Mouse (Mus musculus): Measurements from ENCODE around the gene Ezr. TPM values are rescaled to one million over a fixed set of nuclear protein-coding genes. Genes with fewer than 3 reads are reported as not detected.

Gene Ezr
- polyA plus RNA-seq, 1 experiment from 2014 or later = 59.1 TPM

DNA sequence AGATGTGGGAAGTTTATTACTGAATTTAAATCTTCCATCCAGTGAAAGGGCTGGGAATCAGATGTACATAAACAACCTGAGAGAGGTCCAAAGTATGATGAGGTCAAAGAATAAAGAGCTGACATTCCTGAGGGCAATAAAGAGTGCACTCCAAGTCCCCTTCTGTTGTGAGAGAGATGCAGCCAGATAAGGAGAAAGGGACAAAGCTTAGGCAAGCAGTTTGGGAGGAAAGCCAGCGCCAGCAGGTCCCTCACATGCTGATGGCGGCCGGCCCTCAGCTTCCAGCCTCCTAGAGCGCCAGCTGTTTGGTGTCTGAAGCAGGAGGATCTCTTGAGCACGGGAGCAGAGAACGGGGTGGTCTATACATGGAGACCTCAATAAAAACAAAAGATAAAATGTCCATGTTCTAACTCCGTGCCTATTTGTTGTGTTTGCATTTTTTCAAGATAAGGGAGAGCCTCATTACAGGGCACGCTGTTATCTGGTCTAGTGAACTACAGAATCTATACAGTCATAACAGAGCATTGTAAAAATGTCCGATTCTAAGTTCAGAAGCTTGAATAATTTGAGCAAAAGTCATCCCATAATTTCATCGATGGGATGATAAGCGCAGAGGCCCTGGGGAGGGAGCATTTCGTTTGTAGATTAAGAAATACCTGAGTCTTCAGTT is 15.9 kb upstream of the Ezr start:
- Histone ChIP-seq H3K27ac (replicated peaks; ENCODE audit: low read depth, low read length) (no peak overlapping the region), H3K36me3 (ENCODE audit: control insufficient read depth, insufficient read depth, low read length) (no peaks in the 10 kb centered on the region), H3K9me3 (ENCODE audit: control insufficient read depth, low read length) (peaks cover 6% of the 10 kb centered on the region; the same call in 1 of the 2 replicates), H3K4me3 (ENCODE audit: low read depth, low read length) (no peak overlapping the region), H3K4me1 (ENCODE audit: control insufficient read depth, insufficient read depth, low read length) (0 out of 2 replicates have a peak, but pooled peaks cover 3% of the 10 kb centered on the region), H3K27me3 (replicated peaks; ENCODE audit: control insufficient read depth, insufficient read depth, low read length) (no peaks in the 10 kb centered on the region), H3K4me2 (ENCODE audit: low read depth, low read length) (no peak overlapping the region), H3K9ac (ENCODE audit: low read depth, low read length) (no peak overlapping the region)
- WGBS = 83% methylated on average over 12 of the region's 12 CpGs
- ATAC-seq (ENCODE audit: low read depth) (no peak), DNase-seq (ENCODE audit: low spot score) (no peak)

DNA sequence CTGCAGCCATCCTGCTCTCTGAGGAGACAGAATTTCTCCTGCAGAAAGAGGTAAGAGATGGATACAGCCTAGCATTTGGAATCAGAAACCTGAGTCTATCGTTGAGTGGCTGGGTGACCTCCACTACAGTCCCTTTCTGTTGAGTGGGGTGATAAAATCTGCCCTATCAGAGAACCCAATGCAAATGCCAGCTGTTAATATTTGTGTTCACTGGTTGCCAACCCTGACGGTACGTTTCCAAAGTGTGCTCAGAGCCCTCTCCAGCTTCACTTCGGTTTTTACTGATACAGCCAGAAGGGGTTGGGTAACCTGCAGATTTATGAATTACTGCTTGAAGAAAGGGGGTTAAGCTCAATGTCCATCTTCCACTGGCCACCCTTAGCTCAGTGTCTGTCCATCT is 14.9 kb upstream of the Ezr start:
- DNase-seq (ENCODE audit: low spot score) = no peak
- no peak overlapping the region for H3K27ac ChIP-seq (replicated peaks; ENCODE audit: low read depth, low read length)
- no peaks in the 10 kb centered on the region for H3K27me3 ChIP-seq (replicated peaks; ENCODE audit: control insufficient read depth, insufficient read depth, low read length)
- no peak for ATAC-seq (ENCODE audit: low read depth)
- H3K9me3 ChIP-seq (ENCODE audit: control insufficient read depth, low read length) = peaks cover 6% of the 10 kb centered on the region; the same call in 1 of the 2 replicates
- WGBS = 74% methylated on average over 4 of the region's 4 CpGs
- H3K4me1 ChIP-seq (ENCODE audit: control insufficient read depth, insufficient read depth, low read length) = 0 out of 2 replicates have a peak, but pooled peaks cover 3% of the 10 kb centered on the region
- no peaks in the 10 kb centered on the region for H3K36me3 ChIP-seq (ENCODE audit: control insufficient read depth, insufficient read depth, low read length)
- H3K4me2 ChIP-seq (ENCODE audit: low read depth, low read length) = no peak overlapping the region
- no peak overlapping the region for H3K4me3 ChIP-seq (ENCODE audit: low read depth, low read length)
- H3K9ac ChIP-seq (ENCODE audit: low read depth, low read length) = no peak overlapping the region

DNA sequence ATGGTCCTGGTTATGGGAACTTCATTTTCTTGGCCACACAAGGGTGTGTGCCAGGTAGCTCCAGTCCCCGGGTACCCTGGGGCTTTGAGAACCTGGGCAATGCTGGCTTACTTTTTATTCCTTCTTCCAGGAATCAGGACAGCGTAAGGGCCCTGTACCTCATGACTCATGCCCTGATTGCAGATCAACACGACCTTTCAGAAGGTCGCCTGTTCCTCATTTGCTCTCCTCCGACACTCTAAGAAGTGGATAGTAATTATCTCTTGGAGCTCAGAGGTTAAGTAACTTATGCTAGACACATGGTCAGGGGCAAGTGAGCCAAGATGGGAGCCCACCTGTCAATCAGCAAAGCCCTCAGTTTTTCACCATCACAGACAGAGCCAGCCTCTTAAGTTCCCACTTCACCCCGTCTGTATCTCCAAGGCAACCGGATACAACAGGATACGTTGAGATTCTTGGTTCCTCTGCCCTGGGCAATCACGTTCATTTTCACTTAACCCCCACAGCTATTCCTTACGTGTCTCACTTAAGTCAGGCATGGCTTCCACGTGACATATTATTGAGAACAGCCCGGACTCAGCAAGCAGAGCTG is 11.7 kb upstream of the Ezr start:
- no peak for DNase-seq (ENCODE audit: low spot score)
- H3K27ac ChIP-seq (replicated peaks; ENCODE audit: low read depth, low read length) = no peak overlapping the region

DNA sequence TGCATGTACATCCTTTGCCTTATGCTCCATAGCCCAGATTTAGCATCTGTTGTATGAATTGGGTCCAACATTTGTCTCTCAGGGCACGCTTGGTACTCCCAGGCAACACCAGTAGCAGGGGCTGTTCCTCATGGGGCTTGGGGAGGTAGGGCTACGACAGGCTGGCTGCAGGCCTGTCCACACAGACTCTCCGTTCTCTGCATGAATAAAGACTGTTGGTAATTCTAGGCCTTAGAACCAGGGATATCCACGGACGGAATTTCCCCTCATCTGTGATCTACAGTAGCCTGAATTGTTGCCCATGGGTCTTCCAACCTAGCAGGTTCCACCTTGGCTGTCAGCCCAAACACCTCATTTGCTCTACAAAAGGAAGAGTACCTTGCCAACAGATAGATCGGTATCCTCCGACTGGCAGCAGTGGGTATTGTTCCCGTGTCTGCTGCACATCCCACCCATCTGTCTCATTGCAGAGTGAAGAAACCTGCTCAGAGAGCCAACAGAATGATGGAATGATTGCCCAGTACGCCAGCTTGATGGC is 7.1 kb upstream of the Ezr start:
- ATAC-seq (ENCODE audit: low read depth) = no peak
- Histone ChIP-seq H3K4me3 (ENCODE audit: low read depth, low read length) (no peak overlapping the region), H3K4me2 (ENCODE audit: low read depth, low read length) (no peak overlapping the region), H3K27ac (replicated peaks; ENCODE audit: low read depth, low read length) (no peak overlapping the region), H3K4me1 (ENCODE audit: control insufficient read depth, insufficient read depth, low read length) (0 out of 2 replicates have a peak, but pooled peaks cover under 1% of the 10 kb centered on the region), H3K27me3 (replicated peaks; ENCODE audit: control insufficient read depth, insufficient read depth, low read length) (0 out of 2 replicates have a peak, but pooled peaks cover 3% of the 10 kb centered on the region), H3K9me3 (ENCODE audit: control insufficient read depth, low read length) (no peaks in the 10 kb centered on the region), H3K36me3 (ENCODE audit: control insufficient read depth, insufficient read depth, low read length) (no peaks in the 10 kb centered on the region), H3K9ac (ENCODE audit: low read depth, low read length) (no peak overlapping the region)
- DNase-seq (ENCODE audit: low spot score) = no peak
- WGBS = 84% methylated on average over 9 of the region's 9 CpGs

More for the DNA sequence above, 11.7 kb upstream of the Ezr start:
- WGBS = 36% methylated on average over 12 of the region's 12 CpGs
- no peak for ATAC-seq (ENCODE audit: low read depth)
- H3K4me1 ChIP-seq (ENCODE audit: control insufficient read depth, insufficient read depth, low read length) = 0 out of 2 replicates have a peak, but pooled peaks cover 3% of the 10 kb centered on the region
- H3K27me3 ChIP-seq (replicated peaks; ENCODE audit: control insufficient read depth, insufficient read depth, low read length) = no peaks in the 10 kb centered on the region
- no peak overlapping the region for H3K9ac ChIP-seq (ENCODE audit: low read depth, low read length)
- H3K4me2 ChIP-seq (ENCODE audit: low read depth, low read length) = no peak overlapping the region
- H3K9me3 ChIP-seq (ENCODE audit: control insufficient read depth, low read length) = no peaks in the 10 kb centered on the region
- no peaks in the 10 kb centered on the region for H3K36me3 ChIP-seq (ENCODE audit: control insufficient read depth, insufficient read depth, low read length)
- H3K4me3 ChIP-seq (ENCODE audit: low read depth, low read length) = no peak overlapping the region

DNA sequence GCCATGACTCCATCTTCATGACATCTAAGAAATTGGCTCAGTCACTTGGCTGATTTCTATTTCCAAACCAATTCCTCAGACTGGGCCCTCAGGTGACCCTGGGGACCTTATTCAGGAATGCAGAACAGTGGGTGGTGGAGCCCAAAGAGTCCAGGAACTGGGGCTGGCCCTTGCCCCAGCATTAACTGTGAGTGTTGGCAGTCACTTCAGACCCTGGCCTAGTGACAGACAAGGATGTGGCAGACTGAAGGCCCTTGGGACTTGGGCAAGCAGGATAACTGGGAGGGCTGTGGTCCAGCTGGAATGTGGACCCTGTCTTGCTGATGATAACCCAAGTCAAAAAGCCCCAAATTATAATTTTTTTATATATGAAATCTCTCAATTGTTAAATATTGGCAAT is 6.5 kb upstream of the Ezr start:
- no peak for ATAC-seq (ENCODE audit: low read depth)
- Histone ChIP-seq H3K36me3 (ENCODE audit: control insufficient read depth, insufficient read depth, low read length) (no peaks in the 10 kb centered on the region), H3K27me3 (replicated peaks; ENCODE audit: control insufficient read depth, insufficient read depth, low read length) (0 out of 2 replicates have a peak, but pooled peaks cover 3% of the 10 kb centered on the region), H3K27ac (replicated peaks; ENCODE audit: low read depth, low read length) (no peak overlapping the region), H3K4me2 (ENCODE audit: low read depth, low read length) (no peak overlapping the region), H3K9ac (ENCODE audit: low read depth, low read length) (no peak overlapping the region), H3K9me3 (ENCODE audit: control insufficient read depth, low read length) (no peaks in the 10 kb centered on the region), H3K4me3 (ENCODE audit: low read depth, low read length) (no peak overlapping the region), H3K4me1 (ENCODE audit: control insufficient read depth, insufficient read depth, low read length) (no peaks in the 10 kb centered on the region)
- no peak for DNase-seq (ENCODE audit: low spot score)

DNA sequence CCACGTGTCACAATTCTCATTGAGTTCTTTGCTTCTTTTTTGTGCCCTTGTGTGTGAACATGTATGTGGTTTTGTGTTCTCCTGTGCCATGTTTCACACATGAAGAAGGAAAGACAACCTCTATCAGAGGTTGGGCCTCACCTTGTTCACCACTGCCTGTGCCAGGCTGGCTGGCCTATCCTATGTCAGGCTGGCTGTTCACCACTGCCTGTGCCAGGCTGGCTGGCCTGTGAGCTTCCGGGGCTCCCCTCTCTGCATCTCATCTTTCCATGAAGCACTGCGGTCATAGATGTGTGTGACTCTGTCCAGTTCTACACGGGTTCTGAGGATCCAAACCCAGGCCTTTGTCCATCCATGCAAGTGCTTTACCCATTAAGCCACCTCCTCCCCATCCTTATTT is 4.7 kb upstream of the Ezr start:
- Histone ChIP-seq H3K9me3 (ENCODE audit: control insufficient read depth, low read length) (no peaks in the 10 kb centered on the region), H3K9ac (ENCODE audit: low read depth, low read length) (no peak overlapping the region), H3K36me3 (ENCODE audit: control insufficient read depth, insufficient read depth, low read length) (no peaks in the 10 kb centered on the region), H3K4me1 (ENCODE audit: control insufficient read depth, insufficient read depth, low read length) (no peaks in the 10 kb centered on the region), H3K4me2 (ENCODE audit: low read depth, low read length) (no peak overlapping the region), H3K4me3 (ENCODE audit: low read depth, low read length) (no peak overlapping the region), H3K27ac (replicated peaks; ENCODE audit: low read depth, low read length) (no peak overlapping the region), H3K27me3 (replicated peaks; ENCODE audit: control insufficient read depth, insufficient read depth, low read length) (0 out of 2 replicates have a peak, but pooled peaks cover 6% of the 10 kb centered on the region)
- ATAC-seq (ENCODE audit: low read depth) = no peak
- DNase-seq (ENCODE audit: low spot score) = no peak
- 88% methylated on average over 4 of the region's 4 CpGs for WGBS

DNA sequence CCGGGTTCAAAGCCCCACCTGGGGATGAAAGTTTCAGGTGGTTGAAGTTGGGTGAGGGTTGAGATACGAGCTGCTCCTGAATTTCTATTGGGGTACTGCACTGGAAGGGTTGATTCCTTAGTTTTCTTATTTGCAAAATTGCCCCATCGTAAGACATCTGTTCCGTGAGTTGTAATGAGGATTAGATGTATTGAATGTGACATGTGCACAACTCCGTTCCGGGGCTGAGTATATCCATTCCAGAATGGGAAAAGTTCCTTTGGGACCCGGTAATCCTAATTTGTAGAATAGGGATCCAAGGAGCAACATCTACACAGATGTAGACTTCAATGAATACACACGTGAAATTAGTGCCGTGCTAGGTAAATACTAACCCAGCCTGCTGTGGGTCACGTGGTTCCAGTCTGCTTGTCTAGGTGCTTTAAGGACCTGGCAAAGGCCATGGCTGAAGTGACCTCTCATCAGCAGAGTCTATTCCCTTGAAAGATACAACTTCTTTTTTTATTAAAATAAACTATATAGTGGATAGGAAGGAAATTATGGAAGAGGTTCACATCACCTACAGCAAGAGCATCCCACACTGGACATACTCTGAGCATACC is 1.3 kb upstream of the Ezr start:
- ATAC-seq (ENCODE audit: low read depth) (no peak), DNase-seq (ENCODE audit: low spot score) (no peak)
- H3K27ac ChIP-seq (replicated peaks; ENCODE audit: low read depth, low read length) = no peak overlapping the region
- H3K9ac ChIP-seq (ENCODE audit: low read depth, low read length) = no peak overlapping the region
- H3K4me3 ChIP-seq (ENCODE audit: low read depth, low read length) = peak overlapping the region; percentile 84
- peak overlapping the region; percentile 92 for H3K4me2 ChIP-seq (ENCODE audit: low read depth, low read length)
- WGBS = 38% methylated on average over 10 of the region's 10 CpGs
- peaks cover 28% of the 10 kb centered on the region for H3K27me3 ChIP-seq (replicated peaks; ENCODE audit: control insufficient read depth, insufficient read depth, low read length)
- no peaks in the 10 kb centered on the region for H3K9me3 ChIP-seq (ENCODE audit: control insufficient read depth, low read length)
- H3K4me1 ChIP-seq (ENCODE audit: control insufficient read depth, insufficient read depth, low read length) = peaks cover 6% of the 10 kb centered on the region
- no peaks in the 10 kb centered on the region for H3K36me3 ChIP-seq (ENCODE audit: control insufficient read depth, insufficient read depth, low read length)

DNA sequence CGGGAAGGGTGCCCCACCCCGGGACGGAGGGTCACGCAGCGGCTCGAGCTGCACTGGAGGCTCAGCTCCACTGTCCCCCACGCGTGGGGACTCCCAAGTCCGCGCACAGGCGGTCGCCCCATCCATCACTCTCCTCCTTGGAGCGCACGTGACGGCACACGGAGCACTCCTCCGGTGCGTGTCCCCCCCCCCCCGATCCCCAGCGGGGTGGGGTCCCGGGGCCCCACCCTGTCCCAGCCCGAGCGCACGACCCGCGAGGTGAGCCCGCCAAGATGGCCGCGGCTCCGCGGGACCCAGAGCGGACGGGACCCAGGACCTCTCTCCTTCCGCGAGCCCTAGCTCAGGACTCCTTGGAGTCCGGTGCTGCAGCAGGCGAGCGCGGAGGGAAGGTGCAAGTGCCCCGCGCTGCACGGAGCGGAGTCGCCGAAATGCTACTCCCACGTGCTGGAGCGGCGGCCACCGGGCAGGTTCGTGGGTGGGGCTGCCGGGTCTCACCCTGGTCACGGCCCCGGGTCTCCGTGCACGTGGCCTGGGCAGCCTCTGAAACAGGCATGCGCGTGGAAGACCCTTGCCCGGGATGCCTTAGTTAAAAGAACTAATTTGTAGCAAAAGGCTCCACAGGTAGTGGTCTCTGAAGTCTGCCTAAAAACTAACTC is 550 bp upstream of the Ezr start:
- no peaks in the 10 kb centered on the region for H3K36me3 ChIP-seq (ENCODE audit: control insufficient read depth, insufficient read depth, low read length)
- peak overlapping the region; percentile 87 for H3K27ac ChIP-seq (replicated peaks; ENCODE audit: low read depth, low read length)
- WGBS = 0% methylated on average over 22 of the region's 58 CpGs
- peak; percentile 67 for DNase-seq (ENCODE audit: low spot score)
- H3K4me3 ChIP-seq (ENCODE audit: low read depth, low read length) = peak overlapping the region; percentile 84
- H3K9me3 ChIP-seq (ENCODE audit: control insufficient read depth, low read length) = no peaks in the 10 kb centered on the region
- peak overlapping the region; percentile 78 for H3K9ac ChIP-seq (ENCODE audit: low read depth, low read length)
- peaks cover 28% of the 10 kb centered on the region for H3K27me3 ChIP-seq (replicated peaks; ENCODE audit: control insufficient read depth, insufficient read depth, low read length)
- peak overlapping the region; percentile 92 for H3K4me2 ChIP-seq (ENCODE audit: low read depth, low read length)
- ATAC-seq (ENCODE audit: low read depth) = peak; percentile 54
- H3K4me1 ChIP-seq (ENCODE audit: control insufficient read depth, insufficient read depth, low read length) = peaks cover 6% of the 10 kb centered on the region

All from embryonic facial prominence, embryonic 14.5 days (tissue).